Mouse (Mus musculus): ENCODE results near the gene Plod2. TPM values are rescaled to one million over a fixed set of nuclear protein-coding genes. Genes with fewer than 3 reads are reported as not detected.

Gene Plod2
- polyA plus RNA-seq, 1 experiment from 2014 or later, result 39.5 TPM

DNA sequence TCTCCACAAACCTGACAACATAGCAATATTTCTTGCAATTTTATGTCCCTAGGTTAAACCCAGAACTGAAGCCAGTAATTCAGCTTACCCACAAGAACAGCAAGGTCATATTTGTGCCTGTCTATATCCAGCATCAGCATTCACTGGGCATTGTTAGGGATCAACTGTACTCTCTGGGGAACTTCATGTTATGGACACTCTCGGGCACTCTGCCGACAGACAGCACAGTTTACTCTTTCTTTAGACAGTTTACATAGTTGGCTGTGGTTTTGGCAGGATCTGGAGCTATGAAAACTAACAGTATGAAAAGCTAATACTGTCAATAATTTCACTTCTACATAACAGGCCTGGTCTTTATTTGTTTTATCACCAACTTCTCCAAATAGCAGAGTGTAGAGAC is 75.4 kb downstream of the Plod2 start:
- no peaks in the 10 kb centered on the region for H3K27me3 ChIP-seq (ENCODE audit: insufficient read depth, poor library complexity, severe bottlenecking)
- no peak for DNase-seq (ENCODE audit: low spot score)
- no peak overlapping the region for H3K4me3 ChIP-seq
- no peaks in the 10 kb centered on the region for H3K36me3 ChIP-seq
- H3K27ac ChIP-seq, result no peak overlapping the region
- H3K4me1 ChIP-seq, result no peaks in the 10 kb centered on the region
- H3K9me3 ChIP-seq, result no peaks in the 10 kb centered on the region
- 82% methylated on average over 2 of the region's 2 CpGs for WGBS

DNA sequence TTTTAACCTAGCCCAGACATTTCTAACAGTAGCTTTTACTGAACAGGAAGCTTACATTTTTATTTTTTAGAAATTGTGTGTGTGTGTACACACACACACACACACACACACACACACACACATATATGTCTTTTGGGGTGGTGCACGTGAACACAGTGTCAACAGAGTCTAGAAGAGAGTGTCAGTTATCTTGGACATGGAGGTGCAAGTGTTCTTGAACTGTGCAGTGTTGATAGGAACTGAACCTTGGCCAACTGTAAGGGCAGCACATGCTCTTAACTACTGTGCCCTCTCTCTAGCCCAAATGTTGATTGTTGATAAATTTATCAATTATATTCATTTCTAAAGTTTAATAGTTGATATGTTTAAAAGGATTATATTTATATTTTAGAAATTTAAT is 78.1 kb downstream of the Plod2 start:
- H3K4me1 ChIP-seq, result no peaks in the 10 kb centered on the region
- no peak overlapping the region for H3K27ac ChIP-seq
- no peaks in the 10 kb centered on the region for H3K27me3 ChIP-seq (ENCODE audit: insufficient read depth, poor library complexity, severe bottlenecking)
- H3K4me3 ChIP-seq, result no peak overlapping the region
- no peak for DNase-seq (ENCODE audit: low spot score)
- no peaks in the 10 kb centered on the region for H3K36me3 ChIP-seq
- WGBS, result 50% methylated on average over 1 of the region's 1 CpGs
- no peaks in the 10 kb centered on the region for H3K9me3 ChIP-seq

GRCm38 (mm10) chr9:92621246-92621645 is 79.2 kb downstream of the Plod2 start:
- no peak for DNase-seq (ENCODE audit: low spot score)
- H3K27ac ChIP-seq, result no peak overlapping the region
- no peaks in the 10 kb centered on the region for H3K4me1 ChIP-seq
- H3K27me3 ChIP-seq (ENCODE audit: insufficient read depth, poor library complexity, severe bottlenecking), result no peaks in the 10 kb centered on the region
- no peaks in the 10 kb centered on the region for H3K36me3 ChIP-seq
- WGBS, result 73% methylated on average over 3 of the region's 3 CpGs
- no peaks in the 10 kb centered on the region for H3K9me3 ChIP-seq
- no peak overlapping the region for H3K4me3 ChIP-seq

GRCm38 (mm10) chr9:92621878-92622282 is 79.9 kb downstream of the Plod2 start:
- H3K4me1 ChIP-seq, result no peaks in the 10 kb centered on the region
- 49% methylated on average over 2 of the region's 2 CpGs for WGBS
- H3K27me3 ChIP-seq (ENCODE audit: insufficient read depth, poor library complexity, severe bottlenecking), result no peaks in the 10 kb centered on the region
- H3K4me3 ChIP-seq, result no peak overlapping the region
- H3K27ac ChIP-seq, result no peak overlapping the region
- no peaks in the 10 kb centered on the region for H3K36me3 ChIP-seq
- DNase-seq (ENCODE audit: low spot score), result no peak
- H3K9me3 ChIP-seq, result no peaks in the 10 kb centered on the region

DNA sequence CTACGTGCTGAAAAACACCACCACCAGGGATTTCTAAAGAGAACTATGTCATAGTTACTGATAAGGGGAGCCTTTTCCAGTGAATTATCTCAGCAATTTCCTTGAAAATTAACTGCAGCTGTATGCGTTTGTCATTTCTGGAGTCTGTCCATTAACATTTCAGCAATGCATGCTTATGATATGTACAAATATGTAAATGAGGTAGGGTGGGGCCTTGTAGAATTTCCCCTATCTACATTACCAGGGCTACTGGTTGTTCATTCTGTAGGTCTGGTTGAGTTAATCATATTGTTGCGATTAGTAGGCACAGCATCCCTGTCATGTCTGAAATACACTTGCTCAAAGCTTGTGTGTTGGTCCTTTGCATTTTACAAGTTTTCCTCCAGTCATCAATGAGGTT is 92.8 kb downstream of the Plod2 start:
- H3K4me1 ChIP-seq, result no peaks in the 10 kb centered on the region
- H3K36me3 ChIP-seq, result no peaks in the 10 kb centered on the region
- H3K9me3 ChIP-seq, result no peaks in the 10 kb centered on the region
- no peak for DNase-seq (ENCODE audit: low spot score)
- H3K27me3 ChIP-seq (ENCODE audit: insufficient read depth, poor library complexity, severe bottlenecking), result no peaks in the 10 kb centered on the region
- no peak overlapping the region for H3K4me3 ChIP-seq
- no peak overlapping the region for H3K27ac ChIP-seq
- 75% methylated on average over 3 of the region's 3 CpGs for whole genome bisulfite sequencing

GRCm38 (mm10) chr9:92639200-92639897 is 97.3 kb downstream of the Plod2 start:
- Histone ChIP-seq H3K4me1 (no peaks in the 10 kb centered on the region), H3K36me3 (no peaks in the 10 kb centered on the region), H3K27ac (no peak overlapping the region), H3K9me3 (no peaks in the 10 kb centered on the region), H3K4me3 (no peak overlapping the region), H3K27me3 (ENCODE audit: insufficient read depth, poor library complexity, severe bottlenecking) (no peaks in the 10 kb centered on the region)
- WGBS, result 85% methylated on average over 6 of the region's 6 CpGs
- DNase-seq (ENCODE audit: low spot score), result no peak

DNA sequence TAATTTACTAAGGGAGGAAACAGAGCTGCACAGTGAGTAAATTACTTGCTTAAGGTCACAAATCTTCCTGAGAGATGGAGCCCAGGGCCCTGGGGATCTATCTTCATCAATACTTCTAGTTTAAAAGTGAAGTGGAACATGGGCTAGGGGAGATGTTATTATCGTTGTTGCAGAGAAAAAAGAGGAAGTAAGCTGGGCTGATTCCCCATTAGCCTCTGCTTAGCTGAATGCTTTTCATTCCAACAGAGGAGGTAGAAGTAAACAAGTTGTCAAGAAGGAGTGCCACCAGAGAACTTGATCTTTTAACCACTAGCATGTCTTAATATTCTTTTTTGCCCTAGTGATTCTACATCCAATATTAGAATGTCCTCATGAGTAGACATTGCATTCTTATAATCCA is 99.7 kb downstream of the Plod2 start:
- H3K36me3 ChIP-seq, result no peaks in the 10 kb centered on the region
- H3K4me1 ChIP-seq, result no peaks in the 10 kb centered on the region
- DNase-seq (ENCODE audit: low spot score), result no peak
- WGBS, result 53% methylated on average over 1 of the region's 1 CpGs
- H3K27me3 ChIP-seq (ENCODE audit: insufficient read depth, poor library complexity, severe bottlenecking), result no peaks in the 10 kb centered on the region
- H3K4me3 ChIP-seq, result no peak overlapping the region
- no peak overlapping the region for H3K27ac ChIP-seq
- no peaks in the 10 kb centered on the region for H3K9me3 ChIP-seq

Other genes with a start within 250 kb of the Plod2 start
- gene 1700057G04Rik, start 232.8 kb upstream of the Plod2 start, polyA plus RNA-seq (2016; fragmentation: Nextera tagmentation; extraction: Ambion mirVana), result not detected in 2 replicates
- 1.0 and 1.3 TPM in 2 replicates for gene Plscr4, start 84.8 kb upstream of the Plod2 start, polyA plus RNA-seq (2016; fragmentation: Nextera tagmentation; extraction: Ambion mirVana)

Measured in heart, embryonic 10.5 days (tissue).